Mouse (Mus musculus) midbrain, embryonic 12.5 days (tissue): ENCODE results near the gene Mmgt1. TPM values are rescaled to one million over a fixed set of nuclear protein-coding genes. Genes with fewer than 3 reads are reported as not detected.

Experiments used
- ATAC-seq: fragments of 200-750 bp; cut with Nextera tagmentation; 2 replicates; pipeline ENCODE4 v1.8.0; 2017; ENCODE audit warnings: low read depth, moderate TSS enrichment, moderate library complexity; ENCODE audit not compliant: low FRiP score
- H3K27ac ChIP-seq: fragments of 300-500 bp; sonication (generic); replicated peaks from 2 replicates; pipeline ENCODE4 v1.5.1; 2016; ENCODE audit warnings: mild to moderate bottlenecking
- H3K27me3 ChIP-seq: fragments of 300-500 bp; sonication (generic); 2 replicates; pipeline ENCODE4 v1.6.1; 2016; ENCODE audit warnings: mild to moderate bottlenecking
- H3K36me3 ChIP-seq: fragments of 300-500 bp; sonication (generic); 2 replicates; pipeline ENCODE4 v1.6.1; 2016
- H3K4me1 ChIP-seq: fragments of 300-500 bp; sonication (generic); 2 replicates; pipeline ENCODE4 v1.6.1; 2016
- H3K4me2 ChIP-seq: fragments of 300-500 bp; sonication (generic); replicated peaks from 2 replicates; pipeline ENCODE4 v1.6.1; 2016; ENCODE audit warnings: mild to moderate bottlenecking, moderate library complexity
- H3K4me3 ChIP-seq: fragments of 300-500 bp; sonication (generic); 2 replicates; pipeline ENCODE4 v1.5.1; 2016; ENCODE audit warnings: mild to moderate bottlenecking
- H3K9ac ChIP-seq: fragments of 300-500 bp; sonication (generic); replicated peaks from 2 replicates; pipeline ENCODE4 v1.6.1; 2016; ENCODE audit warnings: mild to moderate bottlenecking, moderate library complexity
- H3K9me3 ChIP-seq: fragments of 300-500 bp; sonication (generic); 2 replicates; pipeline ENCODE4 v1.6.1; 2016; ENCODE audit warnings: mild to moderate bottlenecking
- WGBS: fragments of 180-500 bp; shearing (Covaris S2); methylation state at CpG from one replicate; pipeline ENCODE4 v1.1.7; 2016; 5-methylcytosine and 5-hydroxymethylcytosine counted together
- microRNA-seq: library from miRNA; unstranded; fragments of <30 nt; microRNA quantifications from one replicate; pipeline ENCODE4, GENCODE M21; 2017
- polyA plus RNA-seq: library from polyadenylated mRNA; unstranded; fragments of >200 nt; fragmentation: Nextera tagmentation; extraction: Ambion mirVana; gene quantifications from 2 replicates; pipeline ENCODE4 v1.2.1, GENCODE M21; 2016

Mmgt1 gene
- polyA plus RNA-seq, 1 experiment from 2014 or later: 52.7 TPM

DNA sequence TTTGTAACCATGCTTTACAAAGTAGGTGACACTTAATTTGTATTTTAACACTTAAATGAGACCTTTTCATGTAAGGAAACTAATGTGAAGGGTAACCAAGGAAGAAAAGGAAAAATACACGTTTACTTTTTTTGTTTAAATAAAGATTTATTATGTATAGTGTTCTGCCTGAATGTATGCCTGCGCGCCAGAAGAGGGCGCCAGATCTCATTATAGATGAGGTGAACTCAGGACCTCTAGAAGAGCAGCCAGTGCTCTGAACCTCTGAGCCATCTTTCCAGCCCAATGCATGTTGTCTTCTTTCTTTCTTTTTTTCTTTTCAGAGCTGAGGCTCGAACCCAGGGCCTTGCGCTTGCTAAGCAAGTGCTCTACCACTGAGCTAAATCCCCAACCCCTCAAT, 25.4 kb downstream of the Mmgt1 start:
- no peaks in the 10 kb centered on the region for H3K9me3 ChIP-seq
- no peaks in the 10 kb centered on the region for H3K4me1 ChIP-seq
- H3K27ac ChIP-seq: no peak overlapping the region
- H3K4me3 ChIP-seq: no peak overlapping the region
- 21% methylated on average over 6 of the region's 6 CpGs for WGBS
- H3K9ac ChIP-seq: no peak overlapping the region
- no peaks in the 10 kb centered on the region for H3K27me3 ChIP-seq
- H3K4me2 ChIP-seq: no peak overlapping the region
- H3K36me3 ChIP-seq: no peaks in the 10 kb centered on the region
- no peak for ATAC-seq

DNA sequence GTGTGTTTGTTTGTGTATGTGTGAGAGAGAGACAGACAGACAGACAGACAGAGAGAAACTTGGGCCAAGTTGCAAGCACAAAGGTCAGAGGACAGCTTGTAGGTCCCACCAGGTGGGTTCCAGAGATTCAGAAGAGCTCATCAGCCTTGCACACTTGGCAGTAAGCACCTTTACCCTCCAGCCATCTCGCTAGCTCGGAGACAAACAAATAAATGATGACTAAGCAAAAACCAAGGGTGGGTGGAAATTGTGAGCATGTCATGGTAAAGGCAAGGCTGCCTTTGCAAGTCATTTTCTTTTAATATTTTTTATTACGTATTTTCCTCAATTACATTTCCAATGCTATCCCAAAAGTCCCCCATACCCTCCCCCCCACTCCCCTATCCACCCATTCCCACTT, 44.3 kb downstream of the Mmgt1 start:
- no peak for ATAC-seq
- no peak overlapping the region for H3K4me2 ChIP-seq

DNA sequence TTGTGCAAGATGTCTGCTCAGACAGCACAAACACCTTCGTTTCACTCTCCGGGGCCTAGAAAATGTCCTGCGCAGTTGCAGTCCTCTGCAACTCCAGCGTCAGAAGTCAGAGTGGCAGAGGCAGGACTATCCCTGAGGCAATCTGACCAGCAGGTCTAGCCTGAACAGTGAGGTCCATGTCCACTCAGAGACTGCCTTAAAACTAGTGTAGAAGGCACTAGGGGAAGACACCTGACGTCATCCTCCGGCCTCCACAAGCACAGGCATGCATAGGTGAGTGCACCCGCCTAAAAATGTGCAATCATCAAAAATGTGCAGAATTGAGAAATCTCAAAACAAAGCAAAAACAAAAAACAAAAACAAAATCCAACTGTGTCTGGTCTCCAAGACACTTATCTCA, 48.4 kb downstream of the Mmgt1 start, which contains the start of gene Gm648:
Gm648 (minus strand) TSS at position 101 of the 400 bp plus-strand sequence.
- Histone ChIP-seq H3K27me3 (no peaks in the 10 kb centered on the region), H3K4me2 (no peak within 1 kb of the TSS), H3K36me3 (no peaks in the 10 kb centered on the region), H3K4me3 (no peak within 1 kb of the TSS), H3K9ac (no peak within 1 kb of the TSS), H3K9me3 (no peaks in the 10 kb centered on the region), H3K4me1 (no peaks in the 10 kb centered on the region), H3K27ac (no peak within 1 kb of the TSS)
- no peak for ATAC-seq
- WGBS: 82% methylated on average over 7 of the region's 7 CpGs

More for the DNA sequence above, 44.3 kb downstream of the Mmgt1 start:
- no peak overlapping the region for H3K4me3 ChIP-seq
- no peaks in the 10 kb centered on the region for H3K27me3 ChIP-seq
- no peak overlapping the region for H3K27ac ChIP-seq
- no peak overlapping the region for H3K9ac ChIP-seq
- no peaks in the 10 kb centered on the region for H3K4me1 ChIP-seq
- WGBS: 78% methylated on average over 3 of the region's 3 CpGs
- H3K9me3 ChIP-seq: no peaks in the 10 kb centered on the region
- H3K36me3 ChIP-seq: no peaks in the 10 kb centered on the region

DNA sequence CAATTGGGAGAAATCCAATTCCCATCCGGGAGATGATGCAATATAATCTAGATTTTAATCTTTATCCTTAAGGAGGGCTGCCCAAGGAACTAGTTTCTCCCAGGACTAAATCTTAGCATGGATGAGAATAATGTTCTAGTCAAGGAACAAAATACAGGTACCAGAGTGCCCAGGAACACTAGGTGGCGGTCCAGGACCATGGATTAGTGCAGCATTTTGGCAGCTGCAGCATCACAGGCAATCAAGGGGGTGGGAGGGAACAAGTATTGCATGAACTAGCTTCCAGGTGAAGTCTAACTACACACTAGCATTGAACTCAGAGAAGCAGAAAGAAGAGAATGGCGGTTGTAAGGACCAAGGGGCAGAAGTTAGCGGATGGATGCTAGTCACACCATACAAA, 60.7 kb downstream of the Mmgt1 start:
- WGBS: 58% methylated on average over 4 of the region's 4 CpGs
- no peak for ATAC-seq
- Histone ChIP-seq H3K4me2 (no peak overlapping the region), H3K4me3 (no peak overlapping the region), H3K27ac (no peak overlapping the region), H3K4me1 (no peaks in the 10 kb centered on the region), H3K9ac (no peak overlapping the region), H3K27me3 (no peaks in the 10 kb centered on the region), H3K9me3 (no peaks in the 10 kb centered on the region), H3K36me3 (no peaks in the 10 kb centered on the region)

Small RNAs within 50 kb of the gene (microRNA-seq; reads per million reads assigned to microRNA genes)
- not detected for gene Mir5116

Other genes with a start within 250 kb of the Mmgt1 start
- 5.1 and 5.6 TPM in 2 replicates for gene Smim10l2a, start 223.5 kb downstream of the Mmgt1 start, polyA plus RNA-seq
- gene Gm2174, start 150.1 kb downstream of the Mmgt1 start, polyA plus RNA-seq: 0.85 TPM in 1 of 2 replicates, not detected in the other
- 28.3 and 28.6 TPM in 2 replicates for gene Ints6l, start 143.2 kb downstream of the Mmgt1 start, polyA plus RNA-seq
- gene Gm10477, start 73.3 kb downstream of the Mmgt1 start, polyA plus RNA-seq: not detected in 2 replicates
- gene Gm648, start 48.5 kb downstream of the Mmgt1 start, polyA plus RNA-seq: 0.18 TPM in 1 of 2 replicates, not detected in the other
- 30.2 and 37.2 TPM in 2 replicates for gene Slc9a6, start 11.7 kb upstream of the Mmgt1 start, polyA plus RNA-seq
- 65.7 and 74.7 TPM in 2 replicates for gene Fhl1, start 133.7 kb upstream of the Mmgt1 start, polyA plus RNA-seq
- 1.6 and 2.3 TPM in 2 replicates for gene Map7d3, start 224.3 kb upstream of the Mmgt1 start, polyA plus RNA-seq